Mouse (Mus musculus): Measurements from ENCODE around the gene Tmigd1. TPM values are rescaled to one million over a fixed set of nuclear protein-coding genes. Genes with fewer than 3 reads are reported as not detected.
A peak's percentile ranks its signal among the peaks of the same experiment; 100 is the strongest.

Tmigd1 gene
- not detected in 2 replicates for polyA plus RNA-seq (2016; fragmentation: Nextera tagmentation; extraction: Ambion mirVana)

DNA sequence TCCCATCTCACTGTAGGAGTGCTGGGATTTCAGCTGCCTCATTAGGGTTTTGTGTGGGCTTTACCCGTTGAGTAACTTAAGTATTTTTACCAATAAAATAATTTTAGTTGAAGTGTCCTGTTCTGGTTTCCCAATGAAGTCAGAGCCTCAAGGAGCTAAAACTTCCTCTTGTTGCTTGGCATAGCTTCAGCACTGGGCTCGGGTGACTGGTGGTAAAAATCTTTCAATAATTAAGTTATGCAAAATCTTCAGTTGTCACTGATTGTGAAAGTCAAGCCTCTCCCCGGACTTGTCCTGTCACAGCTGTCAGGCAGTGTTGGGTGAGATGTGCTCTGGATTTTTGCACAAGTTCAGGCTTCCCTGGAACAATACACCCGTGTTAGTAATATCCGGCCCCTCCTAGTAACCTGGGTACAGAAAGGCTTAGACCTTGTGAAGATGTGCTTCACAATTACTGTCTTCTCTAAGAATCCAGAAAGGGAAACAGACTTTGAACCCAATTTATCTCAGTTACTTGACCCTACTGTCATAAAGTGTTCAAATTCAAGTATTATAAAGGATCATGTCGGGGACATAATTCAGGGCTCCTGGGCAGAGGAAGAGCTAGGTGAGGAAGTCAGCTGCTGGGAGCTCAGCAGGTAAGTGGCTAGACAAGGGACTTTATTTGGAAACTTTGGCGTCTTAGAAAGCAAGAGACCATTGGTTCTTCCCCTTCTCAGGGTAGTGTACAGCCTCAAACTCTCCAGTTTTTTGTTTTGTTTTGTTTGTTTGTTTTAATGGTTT, at the start of gene Tmigd1:
Tmigd1 (plus strand) TSS at position 581 of the 783 bp plus-strand sequence.
- Histone ChIP-seq H3K27me3 (ENCODE audit: poor library complexity, severe bottlenecking) (no peaks in the 10 kb centered on the region), H3K36me3 (replicated peaks) (no peaks in the 10 kb centered on the region), H3K4me3 (no peak within 1 kb of the TSS), H3K27ac (no peak within 1 kb of the TSS), H3K9me3 (no peaks in the 10 kb centered on the region), H3K4me1 (peaks cover 8% of the 10 kb centered on the region)
- WGBS, result 83% methylated on average over 7 of the region's 7 CpGs
- no peak for DNase-seq (ENCODE audit: extremely low spot score, low spot score)

DNA sequence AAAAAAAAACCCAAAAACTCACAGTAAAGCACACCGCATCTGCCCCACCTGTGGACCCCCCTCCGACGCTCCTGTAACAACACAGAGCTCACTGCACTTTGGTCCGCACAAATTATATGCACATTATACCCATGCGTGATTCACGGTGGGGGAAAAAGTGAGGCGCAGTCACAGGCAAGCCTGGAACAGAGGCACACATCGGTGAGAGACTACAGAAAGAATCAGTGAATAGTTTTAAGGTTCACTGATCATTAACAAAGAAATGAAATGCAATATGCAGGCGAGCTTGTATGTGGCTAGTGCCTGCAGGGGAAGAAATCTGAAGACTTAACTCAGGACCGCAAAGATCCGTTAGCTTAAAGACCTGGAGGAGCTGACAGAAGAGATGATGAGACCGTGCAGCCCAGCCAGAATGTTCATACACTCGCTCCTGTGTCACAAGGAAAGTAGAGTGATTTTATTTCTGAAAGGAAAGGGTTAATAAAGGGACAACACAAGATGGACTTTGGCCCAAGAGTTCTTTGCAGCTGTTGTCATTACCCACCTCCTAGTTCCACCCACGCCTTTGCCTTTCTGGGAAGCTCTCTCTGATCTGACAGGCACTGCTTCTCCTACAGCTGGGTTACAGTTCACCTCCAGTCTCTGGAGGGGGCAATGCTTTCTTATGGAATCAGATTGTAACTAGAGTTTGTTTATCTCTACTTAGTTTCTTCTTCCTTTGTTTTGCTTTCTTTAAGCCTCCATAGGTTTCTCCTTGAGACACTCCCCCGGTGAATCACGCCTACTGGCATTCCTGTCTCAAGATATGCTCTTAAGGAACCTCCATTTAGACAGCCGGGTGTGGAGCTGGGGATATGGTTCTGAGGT, 47.3 kb upstream of the Tmigd1 start:
- Histone ChIP-seq H3K4me3 (peak overlapping the region; percentile 22; the same call in 1 of the 2 replicates), H3K27me3 (ENCODE audit: poor library complexity, severe bottlenecking) (no peaks in the 10 kb centered on the region)
- DNase-seq (ENCODE audit: extremely low spot score, low spot score), result no peak

DNA sequence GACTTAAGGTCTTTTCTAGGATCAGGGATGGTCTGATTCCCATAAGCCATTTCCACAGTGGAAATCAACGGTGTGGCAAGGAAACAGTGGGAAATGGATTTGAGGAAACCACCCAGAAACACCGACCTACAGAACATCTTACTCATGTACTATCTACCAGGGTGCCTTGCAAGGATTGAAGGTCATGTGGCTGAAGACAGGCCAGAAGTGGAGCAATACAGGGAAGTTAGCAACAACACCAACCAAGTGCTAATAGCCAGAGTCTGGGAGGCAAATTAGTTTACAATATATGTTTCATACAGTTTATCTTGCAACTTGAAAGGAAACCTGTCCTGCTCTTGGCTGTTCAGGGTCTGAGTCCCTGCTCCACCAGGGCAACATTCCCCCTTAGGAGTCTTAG, 45.4 kb upstream of the Tmigd1 start:
- no peaks in the 10 kb centered on the region for H3K36me3 ChIP-seq (replicated peaks)
- H3K4me1 ChIP-seq, result peaks cover 15% of the 10 kb centered on the region
- 88% methylated on average over 2 of the region's 2 CpGs for WGBS
- H3K4me3 ChIP-seq, result no peak overlapping the region
- H3K27me3 ChIP-seq (ENCODE audit: poor library complexity, severe bottlenecking), result no peaks in the 10 kb centered on the region
- no peak overlapping the region for H3K27ac ChIP-seq
- H3K9me3 ChIP-seq, result no peaks in the 10 kb centered on the region
- DNase-seq (ENCODE audit: extremely low spot score, low spot score), result no peak

More for the DNA sequence above, 47.3 kb upstream of the Tmigd1 start:
- 56% methylated on average over 17 of the region's 17 CpGs for WGBS
- peak overlapping the region; percentile 66 for H3K27ac ChIP-seq
- H3K9me3 ChIP-seq, result no peaks in the 10 kb centered on the region
- H3K4me1 ChIP-seq, result peaks cover 16% of the 10 kb centered on the region
- H3K36me3 ChIP-seq (replicated peaks), result no peaks in the 10 kb centered on the region

- Histone ChIP-seq H3K27me3 (ENCODE audit: poor library complexity, severe bottlenecking) (no peaks in the 10 kb centered on the region), H3K27ac (no peak overlapping the region), H3K9me3 (no peaks in the 10 kb centered on the region), H3K4me3 (no peak overlapping the region), H3K4me1 (peaks cover 15% of the 10 kb centered on the region), H3K36me3 (replicated peaks) (no peaks in the 10 kb centered on the region)
- 90% methylated on average over 7 of the region's 7 CpGs for WGBS
- DNase-seq (ENCODE audit: extremely low spot score, low spot score), result no peak
Measured at GRCm38 (mm10) chr11:76857111-76857510, 44.8 kb upstream of the Tmigd1 start.

DNA sequence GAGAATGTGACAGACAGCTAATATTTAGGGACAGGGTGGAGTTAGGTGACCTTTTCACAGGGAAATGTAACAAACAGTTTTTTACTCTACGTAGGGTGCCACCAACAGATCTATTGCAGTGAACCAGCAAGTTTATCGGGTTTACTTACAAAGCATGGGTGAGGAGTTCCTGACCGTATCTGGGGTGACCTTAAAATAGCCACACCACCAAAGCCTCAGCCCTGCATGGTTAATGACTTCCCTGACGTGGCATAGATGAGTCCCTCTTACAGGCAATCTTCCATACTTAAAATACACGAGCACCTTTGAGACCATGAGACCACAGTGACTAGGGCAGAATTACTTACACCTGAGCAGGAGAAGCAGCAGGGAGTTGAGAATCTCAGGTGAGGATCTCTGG, 43.2 kb upstream of the Tmigd1 start:
- H3K27ac ChIP-seq, result no peak overlapping the region
- WGBS, result 80% methylated on average over 5 of the region's 5 CpGs

GRCm38 (mm10) chr11:76859261-76859660, 42.7 kb upstream of the Tmigd1 start:
- no peak for DNase-seq (ENCODE audit: extremely low spot score, low spot score)
- H3K9me3 ChIP-seq, result no peaks in the 10 kb centered on the region
- no peaks in the 10 kb centered on the region for H3K36me3 ChIP-seq (replicated peaks)
- 71% methylated on average over 5 of the region's 5 CpGs for WGBS
- H3K27ac ChIP-seq, result no peak overlapping the region
- no peaks in the 10 kb centered on the region for H3K27me3 ChIP-seq (ENCODE audit: poor library complexity, severe bottlenecking)
- no peak overlapping the region for H3K4me3 ChIP-seq
- H3K4me1 ChIP-seq, result peaks cover 11% of the 10 kb centered on the region

More for the DNA sequence above, 43.2 kb upstream of the Tmigd1 start:
- Histone ChIP-seq H3K36me3 (replicated peaks) (no peaks in the 10 kb centered on the region), H3K4me3 (no peak overlapping the region), H3K4me1 (peaks cover 15% of the 10 kb centered on the region), H3K9me3 (no peaks in the 10 kb centered on the region), H3K27me3 (ENCODE audit: poor library complexity, severe bottlenecking) (no peaks in the 10 kb centered on the region)
- no peak for DNase-seq (ENCODE audit: extremely low spot score, low spot score)

DNA sequence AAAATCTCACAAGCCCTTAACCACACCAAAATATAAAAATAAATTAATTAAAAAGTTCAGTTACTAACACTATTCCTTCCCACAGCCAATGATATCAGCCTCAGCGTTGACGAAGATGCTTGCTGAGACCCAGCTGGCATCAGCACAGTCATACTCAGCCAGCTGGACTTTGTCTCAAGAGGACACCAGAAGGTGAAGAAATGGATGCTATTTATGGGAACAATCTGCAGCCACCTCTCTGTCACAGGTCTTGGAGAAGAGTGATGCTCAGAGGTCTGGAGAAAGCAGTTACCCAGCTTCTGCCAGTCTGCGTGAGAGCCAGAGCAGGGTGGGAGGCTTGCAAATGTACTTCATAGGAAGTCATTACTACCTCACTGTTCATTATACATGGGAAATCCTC, 40.8 kb upstream of the Tmigd1 start:
- H3K36me3 ChIP-seq (replicated peaks), result no peaks in the 10 kb centered on the region
- H3K4me3 ChIP-seq, result no peak overlapping the region
- WGBS, result 96% methylated on average over 3 of the region's 3 CpGs
- H3K27me3 ChIP-seq (ENCODE audit: poor library complexity, severe bottlenecking), result no peaks in the 10 kb centered on the region
- no peak overlapping the region for H3K27ac ChIP-seq
- no peaks in the 10 kb centered on the region for H3K4me1 ChIP-seq
- no peaks in the 10 kb centered on the region for H3K9me3 ChIP-seq
- DNase-seq (ENCODE audit: extremely low spot score, low spot score), result no peak

DNA sequence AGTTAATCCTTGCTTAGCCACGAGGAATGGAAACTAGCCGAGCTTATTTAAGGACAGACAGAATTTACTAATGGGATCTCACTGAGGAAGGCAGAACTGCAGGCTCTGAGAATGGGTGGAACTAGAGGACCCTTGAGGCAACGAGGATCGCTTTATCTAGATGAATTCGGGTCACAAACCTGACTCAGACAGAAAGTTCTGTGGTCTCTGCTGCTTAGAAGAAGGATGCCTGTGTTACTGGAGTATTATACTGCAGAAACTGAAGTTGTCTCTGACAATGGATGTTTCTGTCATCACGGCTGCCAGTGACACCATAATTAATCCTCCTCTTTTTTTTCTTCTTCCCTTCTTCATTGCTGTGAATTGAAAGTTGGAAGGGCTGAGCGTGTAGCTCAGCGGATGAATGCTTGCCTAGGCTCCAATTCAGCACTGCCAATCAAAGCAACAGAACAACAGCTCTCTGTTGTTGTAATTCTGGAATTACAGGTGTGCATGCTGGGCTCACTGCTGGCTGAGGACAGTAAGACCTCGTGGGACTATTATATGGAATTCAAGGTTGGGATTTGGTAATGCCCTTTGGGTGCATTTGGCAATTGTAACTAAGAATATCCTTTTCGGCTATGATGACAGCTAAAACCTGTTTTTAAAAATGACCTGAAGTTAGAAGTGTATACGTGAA, 29.3 kb upstream of the Tmigd1 start:
- Histone ChIP-seq H3K36me3 (replicated peaks) (no peaks in the 10 kb centered on the region), H3K4me1 (no peaks in the 10 kb centered on the region), H3K9me3 (no peaks in the 10 kb centered on the region), H3K27me3 (ENCODE audit: poor library complexity, severe bottlenecking) (no peaks in the 10 kb centered on the region), H3K27ac (no peak overlapping the region), H3K4me3 (no peak overlapping the region)
- 68% methylated on average over 11 of the region's 11 CpGs for WGBS
- DNase-seq (ENCODE audit: extremely low spot score, low spot score), result no peak

DNA sequence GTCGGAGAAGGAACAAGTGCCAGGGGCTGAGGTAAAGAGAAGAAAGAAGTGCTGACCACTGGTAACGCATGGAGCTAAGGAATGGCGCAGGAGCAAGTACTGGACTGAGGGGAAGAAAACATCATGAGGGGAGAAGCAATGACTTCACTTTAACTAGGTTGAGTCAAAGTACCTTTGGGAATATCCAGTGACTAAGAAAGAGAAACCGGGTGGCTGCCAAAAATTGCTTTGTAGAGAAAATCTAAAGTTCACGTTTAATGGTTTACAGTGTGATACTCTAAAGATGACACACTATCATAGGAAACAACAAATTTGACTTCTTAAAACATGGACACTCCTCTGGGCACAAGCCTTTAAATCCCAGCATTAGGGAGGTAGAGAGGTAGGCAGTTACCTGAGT, 28.1 kb upstream of the Tmigd1 start:
- 90% methylated on average over 5 of the region's 5 CpGs for WGBS
- no peak for DNase-seq (ENCODE audit: extremely low spot score, low spot score)
- Histone ChIP-seq H3K4me1 (no peaks in the 10 kb centered on the region), H3K4me3 (no peak overlapping the region), H3K9me3 (no peaks in the 10 kb centered on the region), H3K36me3 (replicated peaks) (no peaks in the 10 kb centered on the region), H3K27ac (no peak overlapping the region), H3K27me3 (ENCODE audit: poor library complexity, severe bottlenecking) (no peaks in the 10 kb centered on the region)

DNA sequence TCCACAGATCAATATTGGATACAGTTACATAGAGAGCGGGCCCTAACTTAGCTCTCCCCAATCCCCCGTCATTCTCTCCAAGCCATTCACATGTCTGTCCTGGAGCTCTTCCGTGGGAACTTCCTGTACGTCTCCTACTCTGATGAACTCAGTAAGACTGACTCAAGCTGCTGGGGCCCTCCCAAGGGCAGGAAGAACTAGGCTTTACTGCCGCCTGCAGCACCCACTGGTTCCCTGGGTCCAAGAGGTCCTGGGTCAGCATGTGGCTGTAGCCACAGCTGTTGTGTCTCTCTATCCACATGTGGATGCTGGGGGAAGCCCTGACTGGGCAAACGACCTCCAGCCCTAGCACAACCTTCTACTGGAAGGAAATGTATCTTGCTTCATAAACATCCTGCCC, 27.2 kb upstream of the Tmigd1 start:
- H3K36me3 ChIP-seq (replicated peaks), result no peaks in the 10 kb centered on the region
- 80% methylated on average over 6 of the region's 6 CpGs for WGBS
- H3K4me3 ChIP-seq, result no peak overlapping the region
- no peak overlapping the region for H3K27ac ChIP-seq
- H3K4me1 ChIP-seq, result no peaks in the 10 kb centered on the region
- no peaks in the 10 kb centered on the region for H3K9me3 ChIP-seq
- H3K27me3 ChIP-seq (ENCODE audit: poor library complexity, severe bottlenecking), result no peaks in the 10 kb centered on the region
- no peak for DNase-seq (ENCODE audit: extremely low spot score, low spot score)

GRCm38 (mm10) chr11:76879816-76880215, 22.1 kb upstream of the Tmigd1 start:
- Histone ChIP-seq H3K4me1 (no peaks in the 10 kb centered on the region), H3K9me3 (no peaks in the 10 kb centered on the region), H3K27ac (no peak overlapping the region), H3K36me3 (replicated peaks) (no peaks in the 10 kb centered on the region), H3K27me3 (ENCODE audit: poor library complexity, severe bottlenecking) (no peaks in the 10 kb centered on the region), H3K4me3 (no peak overlapping the region)
- no peak for DNase-seq (ENCODE audit: extremely low spot score, low spot score)
- WGBS, result 86% methylated on average over 5 of the region's 5 CpGs

GRCm38 (mm10) chr11:76884451-76884850, 17.5 kb upstream of the Tmigd1 start:
- H3K4me1 ChIP-seq, result no peaks in the 10 kb centered on the region
- H3K9me3 ChIP-seq, result no peaks in the 10 kb centered on the region
- no peak for DNase-seq (ENCODE audit: extremely low spot score, low spot score)
- H3K4me3 ChIP-seq, result no peak overlapping the region
- WGBS, result 56% methylated on average over 5 of the region's 5 CpGs
- H3K27ac ChIP-seq, result no peak overlapping the region
- H3K36me3 ChIP-seq (replicated peaks), result no peaks in the 10 kb centered on the region
- no peaks in the 10 kb centered on the region for H3K27me3 ChIP-seq (ENCODE audit: poor library complexity, severe bottlenecking)
